Mouse (Mus musculus) MEL (cell line): ENCODE measurements around the gene Abcg2. TPM values are rescaled to one million over a fixed set of nuclear protein-coding genes. Genes with fewer than 3 reads are reported as not detected.

Experiments
- DNase-seq: peaks from one replicate; pipeline ENCODE4 v3.0.0; 2011; ENCODE audit warnings: low read depth, low spot score
- H3K27ac ChIP-seq: 2 replicates; pipeline ENCODE4 v1.5.1; 2012; ENCODE audit warnings: low read depth, mild to moderate bottlenecking, control low read depth, low read length, moderate library complexity; ENCODE audit not compliant: control insufficient read depth
- H3K27me3 ChIP-seq, 2 experiments: fragments of 150-350 bp in 1 of 2; sonication (generic) in 1 of 2; 2 replicates each; pipeline ENCODE4 v1.6.1; 2012; ENCODE audit warnings: low read length in 2 of 2, mild to moderate bottlenecking in 2 of 2, improper control_type of control experiment in 1 of 2, moderate library complexity in 1 of 2; ENCODE audit not compliant: insufficient read depth in 2 of 2, control insufficient read depth in 1 of 2
- H3K36me3 ChIP-seq, 2 experiments: 2 replicates each; pipeline ENCODE4 v1.6.1; 2012 to 2014; ENCODE audit warnings: low read length in 2 of 2, improper control_type of control experiment in 1 of 2, inconsistent platforms in 1 of 2, mild to moderate bottlenecking in 1 of 2; ENCODE audit not compliant: insufficient read depth in 2 of 2, control insufficient read depth in 1 of 2
- H3K4me1 ChIP-seq, 2 experiments: fragments of 150-350 bp in 1 of 2; sonication (generic) in 1 of 2; 2 replicates each; pipeline ENCODE4 v1.6.1; 2012; ENCODE audit warnings: low read length in 2 of 2, improper control_type of control experiment in 1 of 2, mild to moderate bottlenecking in 1 of 2; ENCODE audit not compliant: insufficient read depth in 2 of 2, control insufficient read depth in 1 of 2
- H3K4me3 ChIP-seq, 2 experiments: fragments of 150-350 bp in 1 of 2; sonication (generic) in 1 of 2; 2 replicates each; pipeline ENCODE4 v1.5.1; 2012; ENCODE audit warnings: low read depth in 2 of 2, low read length in 2 of 2, mild to moderate bottlenecking in 2 of 2, moderate library complexity in 2 of 2, control low read depth in 1 of 2, improper control_type of control experiment in 1 of 2; ENCODE audit not compliant: control insufficient read depth in 1 of 2, insufficient read depth in 1 of 2
- H3K79me2 ChIP-seq: 2 replicates; pipeline ENCODE4 v1.6.1; 2012; ENCODE audit warnings: mild to moderate bottlenecking, low read length, moderate library complexity; ENCODE audit not compliant: control insufficient read depth, poor library complexity, insufficient read depth
- H3K9ac ChIP-seq: 2 replicates; pipeline ENCODE4 v1.6.1; 2012; ENCODE audit warnings: low read depth, mild to moderate bottlenecking, control low read depth, low read length, moderate library complexity; ENCODE audit not compliant: control insufficient read depth, poor library complexity, severe bottlenecking
- H3K9me3 ChIP-seq: fragments of 150-350 bp; sonication (generic); replicated peaks from 2 replicates; pipeline ENCODE4 v1.6.1; 2012; ENCODE audit warnings: mild to moderate bottlenecking, low read length, improper control_type of control experiment, moderate library complexity; ENCODE audit not compliant: insufficient read depth
- CHD1 ChIP-seq: IDR thresholded peaks from 2 replicates; pipeline ENCODE4 v1.6.1; 2012; ENCODE audit warnings: low read depth, mild to moderate bottlenecking, inconsistent platforms, low read length, improper control_type of control experiment
- EP300 ChIP-seq, 2 experiments: IDR thresholded peaks; 2 replicates each; pipeline ENCODE4 v1.6.1; 2011; ENCODE audit warnings: improper control_type of control experiment in 2 of 2, low read length in 2 of 2, low read depth in 1 of 2, mild to moderate bottlenecking in 1 of 2
- GATA1 ChIP-seq: IDR thresholded peaks from 2 replicates; pipeline ENCODE4 v1.6.1; 2011; ENCODE audit warnings: low read depth, low read length, improper control_type of control experiment
- HCFC1 ChIP-seq: IDR thresholded peaks from 2 replicates; pipeline ENCODE4 v1.6.1; 2012; ENCODE audit warnings: low read depth, mild to moderate bottlenecking, inconsistent platforms, low read length, improper control_type of control experiment, moderate library complexity
- KAT2A ChIP-seq: conservative IDR thresholded peaks from 2 replicates; pipeline ENCODE4 v1.6.1; 2012; ENCODE audit warnings: low read depth, low read length, improper control_type of control experiment, inconsistent platforms
- MAX ChIP-seq: IDR thresholded peaks from 2 replicates; pipeline ENCODE4 v1.6.1; 2011; ENCODE audit warnings: low read length, improper control_type of control experiment
- MEF2A ChIP-seq: IDR thresholded peaks from 2 replicates; pipeline ENCODE4 v1.6.1; 2014; ENCODE audit warnings: low read depth, mild to moderate bottlenecking, inconsistent platforms, low read length, improper control_type of control experiment; ENCODE audit not compliant: poor library complexity, insufficient replicate concordance, severe bottlenecking; ENCODE audit errors: extremely low read depth
- MYB ChIP-seq: IDR thresholded peaks from 2 replicates; pipeline ENCODE4 v1.6.1; 2011; ENCODE audit warnings: mild to moderate bottlenecking, low read depth, low read length, improper control_type of control experiment
- NELFE ChIP-seq: IDR thresholded peaks from 2 replicates; pipeline ENCODE4 v1.6.1; 2011; ENCODE audit warnings: low read depth, low read length, improper control_type of control experiment
- NRF1 ChIP-seq: IDR thresholded peaks from 2 replicates; pipeline ENCODE4 v1.6.1; 2014; ENCODE audit warnings: low read depth, mild to moderate bottlenecking, inconsistent platforms, low read length, improper control_type of control experiment, moderate library complexity; ENCODE audit not compliant: poor library complexity, insufficient read depth, severe bottlenecking
- POLR2A ChIP-seq, 2 experiments: IDR thresholded peaks; 2 replicates each; pipeline ENCODE4 v1.6.1; 2011 to 2012; ENCODE audit warnings: low read length in 2 of 2, mild to moderate bottlenecking in 2 of 2, control low read depth in 1 of 2, improper control_type of control experiment in 1 of 2, low read depth in 1 of 2, moderate library complexity in 1 of 2; ENCODE audit not compliant: control insufficient read depth in 1 of 2, insufficient read depth in 1 of 2, poor library complexity in 1 of 2
- POLR2AphosphoS5 ChIP-seq: IDR thresholded peaks from 2 replicates; pipeline ENCODE4 v1.6.1; 2012; ENCODE audit warnings: low read depth, borderline replicate concordance, mild to moderate bottlenecking, inconsistent platforms, low read length, moderate library complexity, mixed read lengths
- RAD21 ChIP-seq: IDR thresholded peaks from 2 replicates; pipeline ENCODE4 v1.6.1; 2011; ENCODE audit warnings: mild to moderate bottlenecking, low read depth, low read length, improper control_type of control experiment
- RCOR1 ChIP-seq: IDR thresholded peaks from 2 replicates; pipeline ENCODE4 v1.6.1; 2012; ENCODE audit warnings: low read depth, mild to moderate bottlenecking, inconsistent platforms, low read length, improper control_type of control experiment
- SIN3A ChIP-seq: IDR thresholded peaks from 2 replicates; pipeline ENCODE4 v1.6.1; 2012; ENCODE audit warnings: low read length, improper control_type of control experiment, inconsistent platforms
- SMC3 ChIP-seq: IDR thresholded peaks from 2 replicates; pipeline ENCODE4 v1.6.1; 2011; ENCODE audit warnings: low read depth, low read length, improper control_type of control experiment
- TAL1 ChIP-seq: IDR thresholded peaks from 2 replicates; pipeline ENCODE4 v1.6.1; 2012; ENCODE audit warnings: mild to moderate bottlenecking, inconsistent platforms, low read length, moderate library complexity, mixed read lengths
- TBP ChIP-seq: IDR thresholded peaks from 2 replicates; pipeline ENCODE4 v1.8.0; 2011; ENCODE audit warnings: low read depth, low read length, improper control_type of control experiment
- TCF12 ChIP-seq: IDR thresholded peaks from 2 replicates; pipeline ENCODE4 v1.6.1; 2014; ENCODE audit warnings: low read depth, mild to moderate bottlenecking, inconsistent platforms, low read length, improper control_type of control experiment, moderate library complexity
- USF2 ChIP-seq, 2 experiments: IDR thresholded peaks; 2 replicates each; pipeline ENCODE4 v1.6.1; 2011 to 2012; ENCODE audit warnings: improper control_type of control experiment in 2 of 2, low read length in 2 of 2, borderline replicate concordance in 1 of 2, inconsistent platforms in 1 of 2, low read depth in 1 of 2, mild to moderate bottlenecking in 1 of 2; ENCODE audit not compliant: insufficient read depth in 1 of 2
- ZKSCAN1 ChIP-seq: IDR thresholded peaks from 2 replicates; pipeline ENCODE4 v1.6.1; 2012; ENCODE audit warnings: low read depth, mild to moderate bottlenecking, inconsistent platforms, low read length, improper control_type of control experiment, moderate library complexity
- ZNF384 ChIP-seq: IDR thresholded peaks from 2 replicates; pipeline ENCODE4 v1.6.1; 2012; ENCODE audit warnings: low read depth, mild to moderate bottlenecking, inconsistent platforms, low read length, improper control_type of control experiment
- polyA plus RNA-seq, 2 experiments: library from polyadenylated mRNA; stranded (reverse) in 1 of 2; unstranded in 1 of 2; fragments of >175 nt in 1 of 2; fragments of >200 nt in 1 of 2; gene quantifications; 2 replicates each; pipeline versions ENCODE4 v1.2.1 to v1.2.4; 2012; ENCODE audit warnings: low replicate concordance in 2 of 2, low read depth in 1 of 2; ENCODE audit not compliant: insufficient read length in 2 of 2, insufficient read depth in 1 of 2, missing spikeins in 1 of 2
- total RNA-seq: library from RNA; depleted of rRNA; stranded (reverse); fragments of 300-350 nt; gene quantifications from 2 replicates; pipeline ENCODE4 v1.2.3, GENCODE M21; 2012

Gene Abcg2
- total and polyA plus RNA-seq, 3 experiments = 14.4 to 20.9 TPM; not detected in 1

DNA sequence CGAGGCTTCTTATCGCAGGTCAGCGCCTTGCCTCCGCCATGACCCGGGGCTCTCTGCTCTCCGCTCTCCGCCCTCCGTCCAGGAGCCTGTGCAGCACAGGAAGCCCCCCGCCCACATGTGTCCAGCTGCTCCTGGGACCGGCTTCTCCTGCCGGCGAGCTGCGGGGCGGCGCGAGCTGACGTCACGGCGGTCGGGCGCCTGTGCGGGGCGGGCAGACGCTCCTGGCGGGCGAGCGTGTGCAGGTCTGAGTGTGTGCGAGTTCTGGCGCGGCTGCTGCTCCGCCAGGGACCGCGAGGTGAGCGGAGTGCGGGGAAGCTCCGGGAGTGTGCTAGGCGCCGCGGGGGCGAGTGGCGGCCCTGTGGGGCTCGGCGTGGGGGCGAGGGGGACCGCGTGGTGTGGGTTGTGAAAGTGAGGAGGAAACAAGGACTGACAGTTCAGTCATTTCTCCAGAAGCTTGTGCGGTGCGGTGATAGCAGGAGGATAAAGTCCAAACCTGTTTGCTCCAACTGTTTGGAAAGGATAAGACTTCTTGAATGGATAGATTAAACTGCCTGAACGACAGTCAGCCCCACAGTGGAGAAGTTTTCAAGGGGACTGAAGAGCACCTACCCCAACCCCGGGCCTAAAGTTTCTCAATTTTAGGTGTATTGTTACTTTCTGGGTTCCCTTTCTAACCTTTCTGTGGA is 56.2 kb downstream of the Abcg2 start:
- Histone ChIP-seq H3K27ac (no peak overlapping the region), H3K27me3 (no peaks in the 10 kb centered on the region; a peak in 1 of 4 replicates), H3K4me3 (peak overlapping the region; percentile 52 to 57)
- no peak for TF ChIP-seq ZKSCAN1
- TF ChIP-seq TBP = no peak
- peak; percentile 78 for TF ChIP-seq TAL1
- TF ChIP-seq MAX = no peak
- TF ChIP-seq HCFC1 = no peak
- no peak for TF ChIP-seq MEF2A
- peak; percentile 46; the same call in 1 of the 2 replicates for TF ChIP-seq GATA1
- peak; percentile 67 to 78 for TF ChIP-seq EP300 (IDR thresholded peaks at IDR 0.05; ENCODE audit: low read depth in 1 of 2, low read length in 2 of 2)
- peak; percentile 62 to 69; a peak in 2 of 4 replicates for TF ChIP-seq POLR2A (IDR thresholded peaks at IDR 0.05; ENCODE audit: control insufficient read depth in 1 of 2, insufficient read depth in 1 of 2, low read depth in 1 of 2, low read length in 2 of 2, poor library complexity in 1 of 2)
- no peak for TF ChIP-seq ZNF384
- peak; percentile 21; the same call in 1 of the 2 replicates for TF ChIP-seq RCOR1
- no peak for TF ChIP-seq KAT2A
- TF ChIP-seq CHD1 = no peak
- TF ChIP-seq POLR2AphosphoS5 = no peak
- TF ChIP-seq TCF12 = peak; percentile 78
- TF ChIP-seq SIN3A = 0 out of 2 replicates have a peak, but pooled peaks have one; percentile 13
- no peak for TF ChIP-seq SMC3
- no peak for TF ChIP-seq USF2 (IDR thresholded peaks at IDR 0.05; ENCODE audit: borderline replicate concordance in 1 of 2, insufficient read depth in 1 of 2, low read depth in 1 of 2, low read length in 2 of 2)
- TF ChIP-seq RAD21 = no peak
- peak; percentile 41; the same call in 1 of the 2 replicates for TF ChIP-seq NRF1
- peak; percentile 47; the same call in 1 of the 2 replicates for TF ChIP-seq NELFE
- TF ChIP-seq MYB = 0 out of 2 replicates have a peak, but pooled peaks have one; percentile 6
- TF ChIP-seq, all 39 proteins: peak for 10
- peaks cover 0 to 18% of the 10 kb centered on the region in 2 experiments; a peak in 2 of 4 replicates for H3K36me3 ChIP-seq
- peaks cover 5 to 10% of the 10 kb centered on the region in 2 experiments; a peak in 3 of 4 replicates for H3K4me1 ChIP-seq
- peak; percentile 78 for DNase-seq
- no peaks in the 10 kb centered on the region for H3K79me2 ChIP-seq
- peak overlapping the region; percentile 74 for H3K9ac ChIP-seq
- no peaks in the 10 kb centered on the region for H3K9me3 ChIP-seq
